Mouse (Mus musculus) small intestine, adult 10 weeks (tissue): ENCODE results near the gene Gm34653. TPM values are rescaled to one million over a fixed set of nuclear protein-coding genes. Genes with fewer than 3 reads are reported as not detected.

Experiments used
- polyA plus RNA-seq: library from polyadenylated mRNA; stranded (reverse); fragments of 350-450 nt; fragmentation: Illumina TruSeq; extraction: RNeasy Lipid Tissue Mini Kit (QIAGEN cat#74804); gene quantifications from one replicate; pipeline ENCODE4 v1.2.3, GENCODE M21; 2014; ENCODE audit warnings: low replicate concordance

The Gm34653 gene
- polyA plus RNA-seq, result not detected

GRCm38 (mm10) chr2:34832766-34833457, at the start of gene Gm34653:
Gm34653 (plus strand) TSS chr2:34833007.

GRCm38 (mm10) chr2:34799357-34800256, 33.2 kb upstream of the Gm34653 start, which contains the start of gene Rabepk:
Rabepk (minus strand) TSS chr2:34799912.

GRCm38 (mm10) chr2:34825827-34826459, 6.9 kb upstream of the Gm34653 start, which contains the start of gene Fbxw2:
Fbxw2 (minus strand) TSS chr2:34826311.

GRCm38 (mm10) chr2:34874271-34874670, 41.5 kb downstream of the Gm34653 start, which contains the start of gene Cutal:
Cutal (plus strand) TSS chr2:34874396.

GRCm38 (mm10) chr2:34874816-34875345, 42.1 kb downstream of the Gm34653 start, which contains the start of gene Psmd5:
Psmd5 (minus strand) TSS chr2:34874968.

Other genes with a start within 250 kb of the Gm34653 start
- 36.3 TPM for gene Gapvd1, start 77.8 kb upstream of the Gm34653 start, polyA plus RNA-seq
- gene Hspa5, start 61.0 kb upstream of the Gm34653 start, polyA plus RNA-seq, result 997 TPM
- gene Rabepk, start 33.1 kb upstream of the Gm34653 start, polyA plus RNA-seq, result 4.1 TPM
- 60.2 TPM for gene Fbxw2, start 6.7 kb upstream of the Gm34653 start, polyA plus RNA-seq
- gene Cutal, start 41.4 kb downstream of the Gm34653 start, polyA plus RNA-seq, result 2.4 TPM
- gene Psmd5, start 42.0 kb downstream of the Gm34653 start, polyA plus RNA-seq, result 21.5 TPM
- gene Phf19, start 81.0 kb downstream of the Gm34653 start, polyA plus RNA-seq, result 0.67 TPM
- 1.7 TPM for gene Traf1, start 128.8 kb downstream of the Gm34653 start, polyA plus RNA-seq
- not detected for gene Hc, start 228.4 kb downstream of the Gm34653 start, polyA plus RNA-seq